Comparison of ENCODE assay signal across 28 mouse cellular contexts in genomic region chr5:52383748-52384147, GRCm38 (mm10). TPM values are rescaled to one million over a fixed set of nuclear protein-coding genes. Genes with fewer than 3 reads are reported as not detected.
"Had no signal": no experiment of that assay in that cellular context is flagged by ENCODE, and none has a peak within 500 bp of the region (broad histone marks: within the 10 kb centered on the region; RNA-seq: fewer than 3 reads in every experiment).

No protein-coding gene starts in this region.

- H3K36me3 ChIP-seq: limb, embryonic 10.5 days; limb, embryonic 13.5 days; midbrain, embryonic 12.5 days; neural tube, embryonic 13.5 days; stomach, embryonic 15.5 days had no signal

- H3K27ac ChIP-seq: kidney, postnatal 0 days; layer of hippocampus, adult 2 months; limb, embryonic 10.5 days; limb, embryonic 13.5 days; liver, embryonic 14.5 days; macrophage; midbrain, embryonic 12.5 days; neural tube, embryonic 13.5 days; stomach, embryonic 15.5 days had no signal

- H3K4me2 ChIP-seq: limb, embryonic 13.5 days; lung, embryonic 14.5 days; midbrain, embryonic 12.5 days; neural tube, embryonic 13.5 days; stomach, embryonic 15.5 days had no signal

- H3K9ac ChIP-seq: limb, embryonic 13.5 days; liver, embryonic 14.5 days; liver, postnatal 0 days; lung, embryonic 14.5 days; midbrain, embryonic 12.5 days; neural tube, embryonic 13.5 days; stomach, embryonic 15.5 days had no signal

- H3K27me3 ChIP-seq: midbrain, embryonic 12.5 days; neural tube, embryonic 13.5 days; stomach, embryonic 15.5 days had no signal

- H3K4me1 ChIP-seq: limb, embryonic 10.5 days; limb, embryonic 13.5 days; midbrain, embryonic 12.5 days; neural tube, embryonic 13.5 days; stomach, embryonic 15.5 days had no signal

- DNase-seq: kidney, adult 2 months; kidney, postnatal 25 days; layer of hippocampus, adult 9-11 months; liver; liver, postnatal 0 days; lung, embryonic 14.5 days; retina, postnatal 1 day; right cerebral cortex, postnatal 25 days; spleen, adult 18-20 months; thymus, adult 2 months; thymus, postnatal 14 days; thymus, postnatal 4 days had no signal

- H3K9me3 ChIP-seq: limb, embryonic 10.5 days; limb, embryonic 13.5 days; midbrain, embryonic 12.5 days; neural tube, embryonic 13.5 days; stomach, embryonic 15.5 days had no signal

- H3K4me3 ChIP-seq: layer of hippocampus, adult 2 months; limb, embryonic 10.5 days; limb, embryonic 13.5 days; midbrain, embryonic 12.5 days; myocyte; neural tube, embryonic 13.5 days; stomach, embryonic 15.5 days had no signal

- ATAC-seq: intestine, postnatal 0 days; liver, postnatal 0 days; lung, postnatal 0 days; midbrain, embryonic 16.5 days had no signal

RNA-seq across cellular contexts. Expression of gene Sod3, which starts 20.2 kb away (rescaled TPM):
- total RNA-seq: megakaryocyte-erythroid progenitor cell, adult 5-6 weeks; monocyte, adult 5-6 weeks; neutrophil, adult 5-6 weeks had no signal
- polyA plus RNA-seq: limb, embryonic 10.5 days had no signal
